Mouse (Mus musculus): ENCODE data around the gene Kif26b.

- TF ChIP-seq CTCF (IDR thresholded peaks at IDR 0.05) = no peak
- TF ChIP-seq EP300 (IDR thresholded peaks at IDR 0.05; ENCODE audit: insufficient read depth, low read depth, low read length) = no peak
Measured at GRCm38 (mm10) chr1:178892376-178892775, 363.5 kb downstream of the Kif26b start.
